Mouse (Mus musculus): Measurements from ENCODE around the gene Gm11042.

Gm11042 gene

GRCm38 (mm10) chr12:74284020-74284684 lies 32.0 kb downstream of the Gm11042 start:
- DNase-seq, result peak; percentile 96 to 97

DNA sequence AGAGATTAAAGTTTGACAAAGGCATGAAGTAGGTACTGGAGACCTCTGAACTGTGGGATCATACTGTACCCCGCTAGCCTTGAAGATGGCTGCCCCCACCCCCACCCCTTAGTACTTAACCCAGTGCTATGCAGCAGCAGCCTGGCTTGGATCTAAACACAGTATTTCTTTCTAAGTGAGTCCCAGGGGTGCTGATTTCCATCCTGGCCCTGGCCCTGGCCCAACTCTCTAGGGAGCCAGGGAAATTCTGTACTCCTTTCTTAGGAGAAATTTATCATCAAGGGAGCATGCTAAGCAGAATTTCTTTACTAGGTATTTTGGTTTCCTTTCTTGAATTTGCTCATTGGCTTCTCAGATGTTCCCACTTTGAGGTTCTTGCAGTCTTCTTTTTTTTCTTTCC lies 33.3 kb downstream of the Gm11042 start:
- no peak for DNase-seq

DNA sequence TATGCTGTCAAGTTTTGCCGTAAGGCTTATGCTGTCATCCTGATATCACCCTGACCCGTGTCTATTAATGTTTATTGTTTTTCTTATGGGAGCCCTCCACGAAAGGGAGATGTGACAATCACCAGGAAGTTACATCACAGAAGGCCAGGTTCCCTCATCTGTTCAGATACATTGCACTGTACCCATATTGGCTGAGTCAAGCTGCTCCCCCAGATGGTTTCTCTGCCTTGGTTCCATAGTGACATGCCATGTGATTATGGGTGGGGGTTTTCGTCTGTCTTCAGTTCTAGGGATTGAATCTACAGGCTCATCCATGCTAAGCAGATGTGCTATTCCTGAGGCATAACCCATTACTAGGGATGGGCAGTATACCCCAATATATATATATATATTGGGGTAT lies 34.8 kb downstream of the Gm11042 start:
- no peak for DNase-seq

- no peak for DNase-seq
Measured at GRCm38 (mm10) chr12:74277265-74277664, 38.9 kb downstream of the Gm11042 start.

DNA sequence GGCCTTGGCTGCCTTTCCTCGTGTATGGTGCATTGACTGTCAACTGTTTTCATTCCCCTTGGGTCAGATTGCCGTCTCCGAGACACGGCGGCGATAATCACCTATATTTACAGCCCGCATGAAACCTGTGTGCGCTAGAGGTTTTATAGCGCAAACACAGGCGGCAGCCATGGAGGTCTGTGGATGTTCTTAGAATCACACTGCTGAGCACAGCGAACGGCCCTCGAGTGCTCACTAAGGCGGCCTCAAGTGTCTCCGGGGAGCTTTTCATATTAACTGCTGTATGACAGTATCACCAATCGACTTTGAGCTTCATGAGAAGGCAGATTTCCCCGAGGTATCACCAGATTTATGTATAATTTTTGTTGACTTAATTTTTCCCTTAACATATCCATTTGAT lies 43.6 kb downstream of the Gm11042 start:
- DNase-seq, result no peak

- no peak for DNase-seq
Measured at GRCm38 (mm10) chr12:74268644-74269285, 47.4 kb downstream of the Gm11042 start.

GRCm38 (mm10) chr12:74267049-74267448 lies 49.1 kb downstream of the Gm11042 start:
- no peak for DNase-seq
